Mouse (Mus musculus): ENCODE measurements around the gene H2-Aa. TPM values are rescaled to one million over a fixed set of nuclear protein-coding genes. Genes with fewer than 3 reads are reported as not detected.

H2-Aa gene
- polyA plus RNA-seq, 1 experiment, result 181 TPM

- Histone ChIP-seq H3K4me3 (ENCODE audit: insufficient read depth, low read depth, low read length) (no peak overlapping the region), H3K27ac (replicated peaks; ENCODE audit: low read depth, low read length) (no peak overlapping the region)
These were observed 50.9 kb downstream of the H2-Aa start for GRCm38 (mm10) chr17:34236691-34237090.

GRCm38 (mm10) chr17:34234926-34235325, 52.7 kb downstream of the H2-Aa start:
- no peak overlapping the region for H3K27ac ChIP-seq (replicated peaks; ENCODE audit: low read depth, low read length)
- no peaks in the 10 kb centered on the region for H3K4me1 ChIP-seq (ENCODE audit: control insufficient read depth, insufficient read depth, insufficient read length, low read length)
- no peak overlapping the region for H3K4me3 ChIP-seq (ENCODE audit: insufficient read depth, low read depth, low read length)

More at GRCm38 (mm10) chr17:34236691-34237090, 50.9 kb downstream of the H2-Aa start:
- no peaks in the 10 kb centered on the region for H3K4me1 ChIP-seq (ENCODE audit: control insufficient read depth, insufficient read depth, insufficient read length, low read length)

Other genes with a start within 250 kb of the H2-Aa start
- gene Col11a2, start 248.4 kb downstream of the H2-Aa start, polyA plus RNA-seq (2012; ENCODE audit: insufficient read depth, insufficient read length, missing spikeins), result 0.38 and 1.0 TPM in 2 replicates
- gene H2-Oa, start 195.5 kb downstream of the H2-Aa start, polyA plus RNA-seq (2012; ENCODE audit: insufficient read depth, insufficient read length, missing spikeins), result not detected in 2 replicates
- gene H2-DMa, start 168.3 kb downstream of the H2-Aa start, polyA plus RNA-seq (2012; ENCODE audit: insufficient read depth, insufficient read length, missing spikeins), result 6.9 and 10.5 TPM in 2 replicates
- gene Brd2, start 165.2 kb downstream of the H2-Aa start, polyA plus RNA-seq (2012; ENCODE audit: insufficient read depth, insufficient read length, missing spikeins), result 82.7 and 86.3 TPM in 2 replicates
- not detected in 2 replicates for gene H2-DMb2, start 144.5 kb downstream of the H2-Aa start, polyA plus RNA-seq (2012; ENCODE audit: insufficient read depth, insufficient read length, missing spikeins)
- gene H2-DMb1, start 134.8 kb downstream of the H2-Aa start, polyA plus RNA-seq (2012; ENCODE audit: insufficient read depth, insufficient read length, missing spikeins), result 11.1 and 14.7 TPM in 2 replicates
- gene Tap1, start 100.3 kb downstream of the H2-Aa start, polyA plus RNA-seq (2012; ENCODE audit: insufficient read depth, insufficient read length, missing spikeins), result 5.5 and 6.9 TPM in 2 replicates
- 17.4 and 34.6 TPM in 2 replicates for gene Psmb9, start 100.1 kb downstream of the H2-Aa start, polyA plus RNA-seq (2012; ENCODE audit: insufficient read depth, insufficient read length, missing spikeins)
- 20.2 and 21.9 TPM in 2 replicates for gene Psmb8, start 90.1 kb downstream of the H2-Aa start, polyA plus RNA-seq (2012; ENCODE audit: insufficient read depth, insufficient read length, missing spikeins)
- 23.5 and 27.7 TPM in 2 replicates for gene Tap2, start 84.3 kb downstream of the H2-Aa start, polyA plus RNA-seq (2012; ENCODE audit: insufficient read depth, insufficient read length, missing spikeins)
- 0.55 and 2.1 TPM in 2 replicates for gene H2-Ob, start 48.9 kb downstream of the H2-Aa start, polyA plus RNA-seq (2012; ENCODE audit: insufficient read depth, insufficient read length, missing spikeins)
- gene H2-Ab1, start 30.1 kb downstream of the H2-Aa start, polyA plus RNA-seq (2012; ENCODE audit: insufficient read depth, insufficient read length, missing spikeins), result 71.7 and 90.6 TPM in 2 replicates
- 93.0 and 109 TPM in 2 replicates for gene H2-Eb1, start 18.0 kb upstream of the H2-Aa start, polyA plus RNA-seq (2012; ENCODE audit: insufficient read depth, insufficient read length, missing spikeins)
- gene H2-Eb2, start 37.8 kb upstream of the H2-Aa start, polyA plus RNA-seq (2012; ENCODE audit: insufficient read depth, insufficient read length, missing spikeins), result not detected in 2 replicates
- gene Btnl2, start 67.0 kb upstream of the H2-Aa start, polyA plus RNA-seq (2012; ENCODE audit: insufficient read depth, insufficient read length, missing spikeins), result 0.67 TPM in 1 of 2 replicates, not detected in the other
- gene Btnl1, start 89.3 kb upstream of the H2-Aa start, polyA plus RNA-seq (2012; ENCODE audit: insufficient read depth, insufficient read length, missing spikeins), result not detected in 2 replicates
- not detected in 2 replicates for gene BC051142, start 111.0 kb upstream of the H2-Aa start, polyA plus RNA-seq (2012; ENCODE audit: insufficient read depth, insufficient read length, missing spikeins)
- not detected in 2 replicates for gene Btnl4, start 189.5 kb upstream of the H2-Aa start, polyA plus RNA-seq (2012; ENCODE audit: insufficient read depth, insufficient read length, missing spikeins)
- gene Btnl6, start 229.5 kb upstream of the H2-Aa start, polyA plus RNA-seq (2012; ENCODE audit: insufficient read depth, insufficient read length, missing spikeins), result not detected in 2 replicates